Mouse (Mus musculus) CH12.LX (cell line): ENCODE measurements around the gene Kcnj9. TPM values are rescaled to one million over a fixed set of nuclear protein-coding genes. Genes with fewer than 3 reads are reported as not detected.

Source experiments
- DNase-seq: peaks from one replicate; pipeline ENCODE4 v3.0.0-alpha.2; 2013; ENCODE audit errors: extremely low read depth
- H3K27ac ChIP-seq: 2 replicates; pipeline ENCODE4 v1.5.1; 2012; ENCODE audit warnings: low read depth, mild to moderate bottlenecking, control low read depth, moderate library complexity; ENCODE audit not compliant: insufficient read depth
- H3K27me3 ChIP-seq: replicated peaks from 2 replicates; pipeline ENCODE3; 2012; ENCODE audit warnings: inconsistent platforms
- H3K36me3 ChIP-seq, 2 experiments: replicated peaks in 1 of 2; 2 replicates each; pipeline versions ENCODE3 to v1.6.1; 2012; ENCODE audit warnings: inconsistent platforms in 1 of 2, low read length in 1 of 2, mild to moderate bottlenecking in 1 of 2, mixed read lengths in 1 of 2, moderate library complexity in 1 of 2; ENCODE audit not compliant: control insufficient read depth in 1 of 2, insufficient read depth in 1 of 2
- H3K4me1 ChIP-seq, 2 experiments: 2 replicates each; pipeline ENCODE4 v1.6.1; 2012; ENCODE audit warnings: inconsistent platforms in 1 of 2, moderate library complexity in 1 of 2; ENCODE audit not compliant: insufficient read depth in 2 of 2, control insufficient read depth in 1 of 2
- H3K4me2 ChIP-seq: 2 replicates; pipeline ENCODE4 v1.6.1; 2012; ENCODE audit warnings: low read depth, mild to moderate bottlenecking, control low read depth; ENCODE audit not compliant: poor library complexity, insufficient read depth, severe bottlenecking
- H3K4me3 ChIP-seq, 3 experiments: fragments of 150-350 bp in 1 of 3; sonication (generic) in 1 of 3; replicated peaks in 1 of 3; 2 replicates each; pipeline versions ENCODE3 to v1.5.1; 2011 to 2012; ENCODE audit warnings: low read depth in 2 of 3, low read length in 2 of 3, mild to moderate bottlenecking in 2 of 3, moderate library complexity in 2 of 3, control low read depth in 1 of 3, improper control_type of control experiment in 1 of 3, inconsistent platforms in 1 of 3, mixed read lengths in 1 of 3; ENCODE audit not compliant: poor library complexity in 1 of 3
- H3K79me2 ChIP-seq: replicated peaks from 2 replicates; pipeline ENCODE4 v1.6.1; 2012; ENCODE audit warnings: mild to moderate bottlenecking, moderate library complexity; ENCODE audit not compliant: control insufficient read depth, poor library complexity, insufficient read depth, severe bottlenecking; ENCODE audit errors: extremely low read depth
- H3K9ac ChIP-seq: 2 replicates; pipeline ENCODE4 v1.6.1; 2012; ENCODE audit warnings: low read depth, mild to moderate bottlenecking, control low read depth, moderate library complexity; ENCODE audit not compliant: insufficient read depth
- H3K9me3 ChIP-seq: replicated peaks from 2 replicates; pipeline ENCODE3; 2012; ENCODE audit warnings: low read length, inconsistent platforms, mixed read lengths
- CHD2 ChIP-seq: IDR thresholded peaks from 2 replicates; pipeline ENCODE4 v1.6.1; 2011; ENCODE audit warnings: low read length, improper control_type of control experiment
- CTCF ChIP-seq, 2 experiments: IDR thresholded peaks in 1 of 2; conservative IDR thresholded peaks in 1 of 2; 2 replicates each; pipeline ENCODE4 v1.5.1; 2011 to 2012; ENCODE audit warnings: low read depth in 2 of 2, low read length in 2 of 2, improper control_type of control experiment in 1 of 2, inconsistent platforms in 1 of 2, mild to moderate bottlenecking in 1 of 2, moderate library complexity in 1 of 2
- E2F4 ChIP-seq: IDR thresholded peaks from 2 replicates; pipeline ENCODE4 v1.6.1; 2011; ENCODE audit warnings: low read depth, low read length, improper control_type of control experiment; ENCODE audit not compliant: insufficient replicate concordance
- EP300 ChIP-seq: IDR thresholded peaks from 2 replicates; pipeline ENCODE4 v1.6.1; 2011; ENCODE audit warnings: low read length, improper control_type of control experiment
- ETS1 ChIP-seq: conservative IDR thresholded peaks from 2 replicates; pipeline ENCODE4 v1.6.1; 2012; ENCODE audit warnings: low read depth, mild to moderate bottlenecking, inconsistent platforms, low read length, improper control_type of control experiment, moderate library complexity
- HCFC1 ChIP-seq: IDR thresholded peaks from 2 replicates; pipeline ENCODE4 v1.6.1; 2012; ENCODE audit warnings: low read depth, mild to moderate bottlenecking, inconsistent platforms, low read length, improper control_type of control experiment
- JUN ChIP-seq: IDR thresholded peaks from 2 replicates; pipeline ENCODE4 v1.6.1; 2011; ENCODE audit warnings: low read depth, mild to moderate bottlenecking, low read length, improper control_type of control experiment, moderate library complexity; ENCODE audit not compliant: insufficient read depth
- JUND ChIP-seq: conservative IDR thresholded peaks from 2 replicates; pipeline ENCODE4 v1.6.1; 2011; ENCODE audit warnings: low read depth, low read length, improper control_type of control experiment
- KAT2A ChIP-seq: IDR thresholded peaks from 2 replicates; pipeline ENCODE4 v1.6.1; 2012; ENCODE audit warnings: low read length, improper control_type of control experiment, inconsistent platforms; ENCODE audit not compliant: insufficient replicate concordance
- MAZ ChIP-seq: IDR thresholded peaks from 2 replicates; pipeline ENCODE4 v1.6.1; 2012; ENCODE audit warnings: low read depth, mild to moderate bottlenecking, inconsistent platforms, low read length, improper control_type of control experiment, moderate library complexity
- MEF2A ChIP-seq: IDR thresholded peaks from 2 replicates; pipeline ENCODE4 v1.6.1; 2014; ENCODE audit warnings: low read depth, mild to moderate bottlenecking, inconsistent platforms, low read length, improper control_type of control experiment, borderline replicate concordance
- MXI1 ChIP-seq: IDR thresholded peaks from 2 replicates; pipeline ENCODE4 v1.6.1; 2011; ENCODE audit warnings: mild to moderate bottlenecking, low read depth, low read length, improper control_type of control experiment
- MYC ChIP-seq: IDR thresholded peaks from 2 replicates; pipeline ENCODE4 v1.6.1; 2011; ENCODE audit warnings: low read depth, mild to moderate bottlenecking, improper control_type of control experiment, low read length
- PAX5 ChIP-seq: IDR thresholded peaks from 2 replicates; pipeline ENCODE4 v1.6.1; 2012; ENCODE audit warnings: low read length, inconsistent platforms, mixed read lengths
- POLR2A ChIP-seq: IDR thresholded peaks from 2 replicates; pipeline ENCODE4 v1.6.1; 2011; ENCODE audit warnings: low read depth, mild to moderate bottlenecking, improper control_type of control experiment, low read length
- POLR2AphosphoS2 ChIP-seq: IDR thresholded peaks from 2 replicates; pipeline ENCODE4 v1.6.1; 2011; ENCODE audit warnings: low read depth, low read length, improper control_type of control experiment
- RCOR1 ChIP-seq: conservative IDR thresholded peaks from 2 replicates; pipeline ENCODE4 v1.6.1; 2012; ENCODE audit warnings: low read depth, mild to moderate bottlenecking, inconsistent platforms, low read length, improper control_type of control experiment
- SMC3 ChIP-seq: IDR thresholded peaks from 2 replicates; pipeline ENCODE4 v1.6.1; 2011; ENCODE audit warnings: low read depth, low read length, improper control_type of control experiment
- TBP ChIP-seq: conservative IDR thresholded peaks from 2 replicates; pipeline ENCODE4 v1.6.1; 2011; ENCODE audit warnings: low read depth, low read length, improper control_type of control experiment
- TCF12 ChIP-seq: IDR thresholded peaks from 2 replicates; pipeline ENCODE4 v1.6.1; 2014; ENCODE audit warnings: low read depth, mild to moderate bottlenecking, inconsistent platforms, low read length, improper control_type of control experiment
- UBTF ChIP-seq: IDR thresholded peaks from 2 replicates; pipeline ENCODE4 v1.6.1; 2012; ENCODE audit warnings: low read depth, mild to moderate bottlenecking, inconsistent platforms, low read length, improper control_type of control experiment, moderate library complexity
- USF2 ChIP-seq: conservative IDR thresholded peaks from 2 replicates; pipeline ENCODE4 v1.6.1; 2011; ENCODE audit warnings: low read depth, low read length, improper control_type of control experiment
- ZC3H11A ChIP-seq: IDR thresholded peaks from 2 replicates; pipeline ENCODE4 v1.6.1; 2012; ENCODE audit warnings: low read depth, mild to moderate bottlenecking, inconsistent platforms, low read length, improper control_type of control experiment
- ZKSCAN1 ChIP-seq: IDR thresholded peaks from 2 replicates; pipeline ENCODE4 v1.6.1; 2012; ENCODE audit warnings: low read depth, inconsistent platforms, low read length, improper control_type of control experiment, borderline replicate concordance
- ZMIZ1 ChIP-seq: IDR thresholded peaks from 2 replicates; pipeline ENCODE4 v1.6.1; 2012; ENCODE audit warnings: low read depth, mild to moderate bottlenecking, inconsistent platforms, low read length, improper control_type of control experiment
- ZNF384 ChIP-seq: IDR thresholded peaks from 2 replicates; pipeline ENCODE4 v1.6.1; 2012; ENCODE audit warnings: low read depth, low read length, improper control_type of control experiment, inconsistent platforms
- dilution Hi-C: fragments of 300-500 bp; cut with MboI; formaldehyde crosslinking; loops from 2 replicates; pipeline ENCODE4 v1.14.3; 2020; ENCODE audit warnings: low sequenced_read_pairs; ENCODE audit not compliant: extremely low pct_unique_long_range_greater_than_20kb, extremely low pct_ligation_motif_present
- in situ Hi-C: fragments of 300-500 bp; cut with MboI; formaldehyde crosslinking; loops from 3 replicates; pipeline ENCODE4 v1.14.3; 2019; ENCODE audit warnings: low sequenced_read_pairs, low pct_ligation_motif_present, low pct_unique_long_range_greater_than_20kb, mixed read lengths
- polyA plus RNA-seq: library from polyadenylated mRNA; unstranded; fragments of >175 nt; gene quantifications from 2 replicates; pipeline ENCODE4 v1.2.1, GENCODE M21; 2012; ENCODE audit warnings: low read depth; ENCODE audit not compliant: insufficient read length
- total RNA-seq, 2 experiments: library from RNA; depleted of rRNA; stranded (reverse); fragments of 300-350 nt in 1 of 2; fragments of >200 nt in 1 of 2; gene quantifications; 2 replicates each; pipeline ENCODE4 v1.2.3; 2012 to 2014

Kcnj9 gene
- total and polyA plus RNA-seq, 3 experiments, result 0.04 to 0.10 TPM; not detected in 1

DNA sequence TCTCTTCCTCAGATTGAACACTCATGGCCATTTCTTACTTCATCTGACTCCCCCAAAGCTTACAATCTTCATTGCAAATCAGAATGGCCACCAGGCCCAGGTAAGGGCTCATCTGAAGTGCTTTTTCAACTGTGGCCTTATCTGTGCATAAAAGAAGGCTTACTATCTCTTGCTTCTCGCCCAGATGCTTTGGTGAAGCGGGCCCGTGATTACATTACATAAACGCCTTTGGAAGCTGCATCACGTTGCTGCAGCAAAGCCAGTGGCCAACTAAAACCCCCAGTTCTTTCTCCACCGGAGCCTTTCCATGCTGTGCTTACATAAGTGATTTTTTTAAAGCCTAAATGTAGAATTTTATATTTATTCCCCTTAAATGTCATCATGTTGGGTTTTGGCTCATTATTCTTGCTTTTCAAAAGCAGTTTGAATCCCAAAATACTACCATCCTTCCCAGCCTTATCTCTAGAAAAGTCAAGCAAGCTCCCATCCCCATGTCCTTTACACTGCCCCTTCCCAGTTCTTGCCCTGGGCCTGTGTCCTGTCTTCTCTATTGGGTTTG lies 5.2 kb downstream of the Kcnj9 start:
- no peak for DNase-seq
- dilution Hi-C loops, result no loop called here

GRCm38 (mm10) chr1:172323298-172323697 lies 5.8 kb downstream of the Kcnj9 start:
- no peak for TF ChIP-seq TBP
- no peak for TF ChIP-seq ETS1
- no peak for TF ChIP-seq ZMIZ1
- no peak for TF ChIP-seq EP300
- no peak for TF ChIP-seq MYC
- no peak for TF ChIP-seq UBTF
- no peak for TF ChIP-seq HCFC1
- TF ChIP-seq MXI1, result no peak
- TF ChIP-seq ZC3H11A, result no peak
- no peak for TF ChIP-seq SMC3
- no peak for TF ChIP-seq CHD2
- TF ChIP-seq E2F4, result no peak
- no peak for TF ChIP-seq TCF12
- TF ChIP-seq ZKSCAN1, result no peak
- TF ChIP-seq POLR2A, result no peak
- no peak for TF ChIP-seq MAZ
- TF ChIP-seq USF2, result no peak
- no peak for TF ChIP-seq ZNF384
- no peak for TF ChIP-seq KAT2A
- no peak for TF ChIP-seq CTCF (conservative IDR thresholded peaks at IDR 0.05 in 1 of 2, IDR thresholded peaks at IDR 0.05 in 1 of 2; ENCODE audit: low read depth in 2 of 2, low read length in 2 of 2)
- TF ChIP-seq, all 38 proteins: peak for 0
- DNase-seq, result no peak
- Histone ChIP-seq H3K36me3 (peaks cover 5 to 38% of the 10 kb centered on the region in 2 experiments), H3K9ac (no peak overlapping the region), H3K27me3 (peaks cover 6% of the 10 kb centered on the region), H3K4me2 (no peak overlapping the region), H3K4me1 (no peaks in the 10 kb centered on the region; a peak in 1 of 4 replicates), H3K9me3 (peaks cover 10% of the 10 kb centered on the region), H3K4me3 (no peak overlapping the region), H3K27ac (no peak overlapping the region), H3K79me2 (no peaks in the 10 kb centered on the region)
- dilution Hi-C loops (no loop called here), in situ Hi-C loops (loop anchor here (25.0 kb wide), 2 partner anchors 286 to 511 kb away; partner anchors contain the start of gene Vangl2)

More for the DNA sequence above, 5.2 kb downstream of the Kcnj9 start:
- H3K9ac ChIP-seq, result no peak overlapping the region
- H3K4me1 ChIP-seq, result no peaks in the 10 kb centered on the region; a peak in 1 of 4 replicates
- peaks cover 0 to 32% of the 10 kb centered on the region in 2 experiments for H3K36me3 ChIP-seq
- H3K9me3 ChIP-seq, result peaks cover 10% of the 10 kb centered on the region
- no peak overlapping the region for H3K4me2 ChIP-seq
- no peak overlapping the region for H3K4me3 ChIP-seq
- no peaks in the 10 kb centered on the region for H3K79me2 ChIP-seq
- no peak overlapping the region for H3K27ac ChIP-seq
- in situ Hi-C loops, result loop anchor here (25.0 kb wide), 2 partner anchors 287 to 512 kb away; partner anchors contain the start of gene Vangl2
- no peak for TF ChIP-seq MAZ
- TF ChIP-seq SMC3, result no peak
- no peak for TF ChIP-seq RCOR1
- no peak for TF ChIP-seq MXI1
- no peak for TF ChIP-seq POLR2AphosphoS2
- TF ChIP-seq MEF2A, result no peak
- TF ChIP-seq KAT2A, result no peak
- TF ChIP-seq ZNF384, result no peak
- no peak for TF ChIP-seq TCF12
- TF ChIP-seq JUND, result no peak
- TF ChIP-seq EP300, result no peak
- no peak for TF ChIP-seq PAX5
- TF ChIP-seq JUN, result no peak
- H3K27me3 ChIP-seq, result peaks cover 12% of the 10 kb centered on the region
